Mouse (Mus musculus) brain, embryonic 14.5 days (tissue): ENCODE data around the gene Il20.

Experiments used
- CTCF ChIP-seq: fragments of 200-500 bp; IDR thresholded peaks from 2 replicates; pipeline ENCODE4 v1.5.1; 2012; ENCODE audit warnings: inconsistent platforms, mild to moderate bottlenecking, moderate library complexity, borderline replicate concordance; ENCODE audit not compliant: insufficient read depth, insufficient read length; ENCODE audit errors: extremely low read depth
- POLR2A ChIP-seq: fragments of 200-500 bp; IDR thresholded peaks from 2 replicates; pipeline ENCODE4 v1.6.1; 2012; ENCODE audit warnings: mild to moderate bottlenecking, inconsistent platforms, borderline replicate concordance; ENCODE audit not compliant: poor library complexity, insufficient read depth, insufficient read length, severe bottlenecking; ENCODE audit errors: extremely low read depth

GRCm38 (mm10) chr1:130911401-130912010 is at the start of gene Il20:
- no peak for TF ChIP-seq CTCF
- TF ChIP-seq POLR2A = no peak
